Mouse (Mus musculus): ENCODE data around the gene Plcxd2. TPM values are rescaled to one million over a fixed set of nuclear protein-coding genes. Genes with fewer than 3 reads are reported as not detected.

Plcxd2 gene
- polyA plus RNA-seq, 1 experiment from 2014 or later: 0.92 TPM

DNA sequence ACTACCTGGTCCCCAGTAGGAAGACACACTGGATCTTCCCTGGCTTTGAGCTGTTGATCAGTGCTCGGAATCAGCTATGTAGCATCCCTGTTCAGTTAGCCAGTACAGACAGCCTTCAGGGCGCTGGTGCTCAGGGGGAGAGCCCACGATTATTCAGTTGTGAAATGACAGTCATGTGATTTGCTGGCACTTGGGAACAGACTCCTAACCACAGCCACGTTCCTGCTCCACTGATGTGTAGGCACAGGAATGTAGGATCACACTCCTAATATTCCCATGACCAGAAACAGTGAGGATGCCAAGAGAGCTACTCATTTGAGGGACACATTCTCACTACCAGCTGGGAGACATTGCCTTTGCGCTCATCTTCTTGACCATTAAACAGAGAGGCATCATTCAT, 41.3 kb downstream of the Plcxd2 start:
- H3K36me3 ChIP-seq (ENCODE audit: control insufficient read depth, insufficient read depth): no peaks in the 10 kb centered on the region
- no peak overlapping the region for H3K9ac ChIP-seq (ENCODE audit: low read length)
- ATAC-seq (replicated peaks; ENCODE audit: extremely low read depth, insufficient read depth, low FRiP score): no peak
- H3K4me2 ChIP-seq (ENCODE audit: low read depth, low read length): no peak overlapping the region
- H3K27me3 ChIP-seq (ENCODE audit: control insufficient read depth, insufficient read depth, low read length): no peaks in the 10 kb centered on the region
- 68% methylated on average over 5 of the region's 5 CpGs for WGBS
- H3K4me3 ChIP-seq (ENCODE audit: low read length): no peak overlapping the region
- no peaks in the 10 kb centered on the region for H3K9me3 ChIP-seq (replicated peaks; ENCODE audit: control insufficient read depth, low read length)
- H3K27ac ChIP-seq (ENCODE audit: low read length): no peak overlapping the region
- 0 out of 2 replicates have a peak, but pooled peaks cover 2% of the 10 kb centered on the region for H3K4me1 ChIP-seq (ENCODE audit: control insufficient read depth, insufficient read depth, low read length)

GRCm38 (mm10) chr16:45967471-45967870, 42.5 kb downstream of the Plcxd2 start:
- H3K27me3 ChIP-seq (ENCODE audit: control insufficient read depth, insufficient read depth, low read length): no peaks in the 10 kb centered on the region
- no peak overlapping the region for H3K4me3 ChIP-seq (ENCODE audit: low read length)
- H3K9me3 ChIP-seq (replicated peaks; ENCODE audit: control insufficient read depth, low read length): no peaks in the 10 kb centered on the region
- 4% methylated on average over 7 of the region's 7 CpGs for WGBS
- ATAC-seq (replicated peaks; ENCODE audit: extremely low read depth, insufficient read depth, low FRiP score): peak; percentile 74
- no peak overlapping the region for H3K27ac ChIP-seq (ENCODE audit: low read length)
- H3K36me3 ChIP-seq (ENCODE audit: control insufficient read depth, insufficient read depth): no peaks in the 10 kb centered on the region
- H3K4me1 ChIP-seq (ENCODE audit: control insufficient read depth, insufficient read depth, low read length): peaks cover 2% of the 10 kb centered on the region; the same call in 1 of the 2 replicates
- 0 out of 2 replicates have a peak overlapping the region, but pooled peaks have one; percentile 16 for H3K4me2 ChIP-seq (ENCODE audit: low read depth, low read length)
- H3K9ac ChIP-seq (ENCODE audit: low read length): no peak overlapping the region

DNA sequence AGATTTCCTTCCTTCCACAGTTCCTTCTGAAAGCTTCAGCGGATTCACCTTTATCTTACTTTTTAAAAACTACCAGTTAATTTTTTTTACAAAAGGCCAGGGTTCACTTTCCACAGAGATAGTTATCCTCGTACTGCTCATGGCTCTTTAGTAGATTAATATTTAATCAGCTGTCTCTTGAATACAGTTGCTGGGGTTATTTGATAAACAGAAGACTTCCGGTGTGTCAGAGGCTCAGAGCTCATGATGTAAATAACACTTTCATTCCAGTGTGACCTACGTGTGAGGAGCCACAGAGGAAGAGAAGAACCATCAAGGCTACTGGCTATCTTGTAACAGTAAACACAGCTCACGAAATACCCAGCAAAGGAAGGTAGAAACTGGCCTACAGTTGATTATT, 43.4 kb downstream of the Plcxd2 start:
- H3K4me3 ChIP-seq (ENCODE audit: low read length): no peak overlapping the region
- WGBS: 62% methylated on average over 5 of the region's 5 CpGs
- no peak overlapping the region for H3K4me2 ChIP-seq (ENCODE audit: low read depth, low read length)
- no peaks in the 10 kb centered on the region for H3K9me3 ChIP-seq (replicated peaks; ENCODE audit: control insufficient read depth, low read length)
- peaks cover 2% of the 10 kb centered on the region; the same call in 1 of the 2 replicates for H3K4me1 ChIP-seq (ENCODE audit: control insufficient read depth, insufficient read depth, low read length)
- ATAC-seq (replicated peaks; ENCODE audit: extremely low read depth, insufficient read depth, low FRiP score): no peak
- H3K27me3 ChIP-seq (ENCODE audit: control insufficient read depth, insufficient read depth, low read length): no peaks in the 10 kb centered on the region
- no peak overlapping the region for H3K27ac ChIP-seq (ENCODE audit: low read length)
- no peak overlapping the region for H3K9ac ChIP-seq (ENCODE audit: low read length)
- no peaks in the 10 kb centered on the region for H3K36me3 ChIP-seq (ENCODE audit: control insufficient read depth, insufficient read depth)

DNA sequence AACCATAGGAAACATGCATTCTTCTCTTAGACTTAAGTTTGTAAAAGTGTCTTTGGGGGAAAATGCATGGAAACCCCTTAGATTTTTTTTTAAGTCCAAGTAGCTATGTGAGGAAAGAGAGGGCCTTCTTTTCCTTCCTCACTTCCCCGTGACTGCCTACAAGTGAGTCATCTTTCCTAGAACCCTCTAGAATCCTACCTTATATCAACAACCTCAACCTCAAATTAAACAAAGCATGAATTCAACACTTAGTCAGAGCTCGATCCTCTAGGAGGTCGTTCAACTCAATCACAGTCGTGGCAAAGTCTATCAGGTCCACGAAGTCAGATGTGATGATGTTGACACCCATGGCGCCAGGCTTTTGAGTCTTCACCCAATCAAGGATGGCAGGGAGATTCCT, 45.2 kb downstream of the Plcxd2 start:
- Histone ChIP-seq H3K4me3 (ENCODE audit: low read length) (no peak overlapping the region), H3K4me2 (ENCODE audit: low read depth, low read length) (no peak overlapping the region), H3K4me1 (ENCODE audit: control insufficient read depth, insufficient read depth, low read length) (peaks cover 2% of the 10 kb centered on the region; the same call in 1 of the 2 replicates), H3K36me3 (ENCODE audit: control insufficient read depth, insufficient read depth) (no peaks in the 10 kb centered on the region), H3K9me3 (replicated peaks; ENCODE audit: control insufficient read depth, low read length) (no peaks in the 10 kb centered on the region), H3K27me3 (ENCODE audit: control insufficient read depth, insufficient read depth, low read length) (no peaks in the 10 kb centered on the region), H3K27ac (ENCODE audit: low read length) (no peak overlapping the region), H3K9ac (ENCODE audit: low read length) (no peak overlapping the region)
- no peak for ATAC-seq (replicated peaks; ENCODE audit: extremely low read depth, insufficient read depth, low FRiP score)
- 84% methylated on average over 6 of the region's 6 CpGs for WGBS

DNA sequence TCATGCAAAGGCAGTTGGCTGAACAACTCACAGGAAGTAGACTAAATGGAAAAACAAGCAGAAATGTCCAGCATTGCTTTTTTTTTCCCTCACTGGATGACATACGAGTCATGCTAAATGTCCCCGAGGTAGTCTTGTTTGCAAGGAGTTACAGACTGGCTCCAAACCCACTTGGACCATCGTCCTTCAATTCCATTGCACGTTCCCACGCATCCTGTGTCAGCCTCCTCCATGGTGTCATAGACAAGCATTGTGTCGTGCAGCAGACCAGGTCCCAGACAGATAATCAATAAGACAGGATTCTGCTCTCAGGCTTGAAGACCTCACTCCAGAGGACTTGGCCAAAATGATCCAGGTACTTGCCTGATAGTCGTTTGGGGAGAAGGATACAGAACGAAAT, 46.2 kb downstream of the Plcxd2 start:
- ATAC-seq (replicated peaks; ENCODE audit: extremely low read depth, insufficient read depth, low FRiP score): 0 out of 2 replicates have a peak, but pooled peaks have one; percentile 14
- Histone ChIP-seq H3K27ac (ENCODE audit: low read length) (no peak overlapping the region), H3K4me3 (ENCODE audit: low read length) (no peak overlapping the region), H3K4me2 (ENCODE audit: low read depth, low read length) (no peak overlapping the region), H3K9me3 (replicated peaks; ENCODE audit: control insufficient read depth, low read length) (no peaks in the 10 kb centered on the region), H3K27me3 (ENCODE audit: control insufficient read depth, insufficient read depth, low read length) (no peaks in the 10 kb centered on the region), H3K4me1 (ENCODE audit: control insufficient read depth, insufficient read depth, low read length) (peaks cover 2% of the 10 kb centered on the region; the same call in 1 of the 2 replicates), H3K36me3 (ENCODE audit: control insufficient read depth, insufficient read depth) (no peaks in the 10 kb centered on the region), H3K9ac (ENCODE audit: low read length) (no peak overlapping the region)
- WGBS: 72% methylated on average over 8 of the region's 8 CpGs

DNA sequence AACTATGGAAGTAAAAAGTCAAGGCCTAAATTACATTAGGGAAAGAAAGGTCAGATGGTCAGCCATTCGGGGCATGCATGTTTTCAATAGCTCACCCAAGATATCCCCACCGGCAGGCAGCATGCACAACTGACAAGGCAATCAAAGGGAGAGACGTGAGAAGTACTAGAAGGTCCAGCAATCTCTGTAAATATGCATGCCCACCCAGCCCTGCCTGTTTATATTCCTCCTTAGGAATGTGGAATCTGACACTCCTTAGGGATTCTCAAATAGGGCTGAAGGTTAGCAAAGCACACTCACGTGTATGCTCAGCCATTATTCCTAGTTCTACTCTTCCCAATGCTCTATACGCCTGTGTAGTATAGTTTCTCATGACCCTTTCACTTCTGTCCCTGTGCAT, 46.9 kb downstream of the Plcxd2 start:
- Histone ChIP-seq H3K4me3 (ENCODE audit: low read length) (no peak overlapping the region), H3K9ac (ENCODE audit: low read length) (no peak overlapping the region), H3K9me3 (replicated peaks; ENCODE audit: control insufficient read depth, low read length) (no peaks in the 10 kb centered on the region), H3K4me1 (ENCODE audit: control insufficient read depth, insufficient read depth, low read length) (peaks cover 2% of the 10 kb centered on the region; the same call in 1 of the 2 replicates), H3K27ac (ENCODE audit: low read length) (0 out of 2 replicates have a peak overlapping the region, but pooled peaks have one; percentile 24), H3K27me3 (ENCODE audit: control insufficient read depth, insufficient read depth, low read length) (no peaks in the 10 kb centered on the region), H3K36me3 (ENCODE audit: control insufficient read depth, insufficient read depth) (no peaks in the 10 kb centered on the region), H3K4me2 (ENCODE audit: low read depth, low read length) (no peak overlapping the region)
- no peak for ATAC-seq (replicated peaks; ENCODE audit: extremely low read depth, insufficient read depth, low FRiP score)
- WGBS: 35% methylated on average over 5 of the region's 5 CpGs

DNA sequence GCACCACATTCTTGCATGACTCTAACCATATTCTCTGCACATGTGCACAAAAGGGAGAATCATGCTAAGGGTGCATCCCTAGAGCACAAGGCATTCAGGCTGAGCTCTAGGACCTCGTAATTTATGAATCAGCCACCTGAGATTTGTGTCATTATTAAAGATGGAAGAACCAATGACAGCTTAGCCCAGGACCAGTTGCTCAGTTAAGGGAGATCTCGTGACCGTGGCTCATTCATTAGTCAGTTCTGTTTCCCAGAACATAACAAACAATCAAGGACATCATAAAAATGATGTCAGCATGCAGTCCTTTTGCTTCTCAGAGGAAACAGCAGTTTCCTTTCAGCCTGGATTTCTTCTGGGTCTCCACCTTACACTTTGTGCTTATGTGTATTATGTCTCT, 49.0 kb downstream of the Plcxd2 start:
- H3K9ac ChIP-seq (ENCODE audit: low read length): no peak overlapping the region
- no peak overlapping the region for H3K4me2 ChIP-seq (ENCODE audit: low read depth, low read length)
- WGBS: 80% methylated on average over 3 of the region's 3 CpGs
- no peaks in the 10 kb centered on the region; the same call in 1 of the 2 replicates for H3K4me1 ChIP-seq (ENCODE audit: control insufficient read depth, insufficient read depth, low read length)
- H3K27me3 ChIP-seq (ENCODE audit: control insufficient read depth, insufficient read depth, low read length): no peaks in the 10 kb centered on the region
- no peak overlapping the region for H3K4me3 ChIP-seq (ENCODE audit: low read length)
- no peaks in the 10 kb centered on the region for H3K9me3 ChIP-seq (replicated peaks; ENCODE audit: control insufficient read depth, low read length)
- ATAC-seq (replicated peaks; ENCODE audit: extremely low read depth, insufficient read depth, low FRiP score): no peak
- H3K36me3 ChIP-seq (ENCODE audit: control insufficient read depth, insufficient read depth): no peaks in the 10 kb centered on the region
- no peak overlapping the region for H3K27ac ChIP-seq (ENCODE audit: low read length)

- Histone ChIP-seq H3K4me3 (ENCODE audit: low read length) (no peak overlapping the region), H3K27me3 (ENCODE audit: control insufficient read depth, insufficient read depth, low read length) (no peaks in the 10 kb centered on the region), H3K27ac (ENCODE audit: low read length) (no peak overlapping the region), H3K4me1 (ENCODE audit: control insufficient read depth, insufficient read depth, low read length) (no peaks in the 10 kb centered on the region), H3K9me3 (replicated peaks; ENCODE audit: control insufficient read depth, low read length) (no peaks in the 10 kb centered on the region), H3K36me3 (ENCODE audit: control insufficient read depth, insufficient read depth) (no peaks in the 10 kb centered on the region), H3K9ac (ENCODE audit: low read length) (no peak overlapping the region), H3K4me2 (ENCODE audit: low read depth, low read length) (no peak overlapping the region)
- ATAC-seq (replicated peaks; ENCODE audit: extremely low read depth, insufficient read depth, low FRiP score): no peak
- WGBS: 62% methylated on average over 4 of the region's 4 CpGs
Observed at GRCm38 (mm10) chr16:45956390-45956950, 53.5 kb downstream of the Plcxd2 start.

DNA sequence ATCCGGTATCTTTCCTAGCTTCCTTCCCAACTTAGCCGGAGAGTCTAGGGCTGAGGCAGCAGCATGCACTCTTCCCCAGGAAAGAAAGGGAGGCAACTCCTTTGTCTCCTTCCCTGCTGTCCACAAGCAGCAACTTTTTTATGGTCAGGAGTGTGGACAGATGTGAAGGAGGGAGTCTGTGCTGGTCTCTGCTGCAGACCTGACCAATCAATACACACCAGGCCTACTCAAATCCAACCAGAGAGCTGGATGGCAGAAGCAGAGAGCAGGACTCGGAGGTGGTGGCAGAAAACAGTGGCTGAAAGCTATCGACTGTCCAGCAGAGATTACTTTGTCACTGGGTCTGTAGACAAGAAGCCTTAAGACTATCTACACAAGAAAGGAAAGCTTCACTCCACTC, 56.6 kb downstream of the Plcxd2 start, which contains the start of gene Phldb2:
Gene Phldb2, minus strand, starts transcription at position 205 of the 400 bp plus-strand sequence.
- no peak within 1 kb of the TSS for H3K4me3 ChIP-seq (ENCODE audit: low read length)
- no peak within 1 kb of the TSS for H3K27ac ChIP-seq (ENCODE audit: low read length)
- H3K4me1 ChIP-seq (ENCODE audit: control insufficient read depth, insufficient read depth, low read length): no peaks in the 10 kb centered on the region

More for the DNA sequence above, 56.6 kb downstream of the Plcxd2 start, which contains the start of gene Phldb2:
- 63% methylated on average over 4 of the region's 4 CpGs for WGBS
- Histone ChIP-seq H3K4me2 (ENCODE audit: low read depth, low read length) (no peak within 1 kb of the TSS), H3K36me3 (ENCODE audit: control insufficient read depth, insufficient read depth) (no peaks in the 10 kb centered on the region), H3K9me3 (replicated peaks; ENCODE audit: control insufficient read depth, low read length) (no peaks in the 10 kb centered on the region), H3K9ac (ENCODE audit: low read length) (no peak within 1 kb of the TSS), H3K27me3 (ENCODE audit: control insufficient read depth, insufficient read depth, low read length) (no peaks in the 10 kb centered on the region)
- ATAC-seq (replicated peaks; ENCODE audit: extremely low read depth, insufficient read depth, low FRiP score): no peak

All from heart, embryonic 16.5 days (tissue).